Mouse (Mus musculus): ENCODE results near the gene Cacna1i.

The Cacna1i gene

DNA sequence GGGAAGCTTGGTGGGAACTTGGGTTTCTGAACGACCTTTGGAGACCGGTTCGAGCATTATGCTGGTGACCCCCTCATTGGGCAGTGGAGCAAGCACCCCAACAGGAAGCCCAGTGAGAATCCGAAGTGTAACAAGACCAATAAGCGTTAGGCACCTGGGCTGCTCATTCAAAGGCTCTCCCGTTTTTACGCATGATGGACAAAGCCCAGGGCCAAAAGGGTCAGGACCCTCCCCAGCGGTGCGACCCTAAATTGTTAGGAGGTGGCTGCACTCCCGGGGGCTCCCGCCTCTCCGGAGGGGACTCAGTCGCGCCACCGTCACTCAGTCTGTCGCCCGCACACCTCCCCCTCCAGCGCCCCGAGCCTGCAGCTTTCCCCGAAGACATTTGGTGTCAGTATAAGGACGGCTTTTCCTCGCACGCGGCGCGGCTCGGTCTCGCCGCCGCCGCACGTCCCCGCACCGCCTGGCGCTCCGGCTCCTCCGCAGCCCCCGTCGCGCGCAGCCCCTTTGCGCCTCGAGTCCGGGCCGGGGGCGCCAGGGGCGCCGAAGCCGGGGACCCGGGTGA is at the start of gene Cacna1i:
TSS of gene Cacna1i (plus strand) at position 388 of the 565 bp plus-strand sequence.
- DNase-seq, result peak; percentile 76

DNA sequence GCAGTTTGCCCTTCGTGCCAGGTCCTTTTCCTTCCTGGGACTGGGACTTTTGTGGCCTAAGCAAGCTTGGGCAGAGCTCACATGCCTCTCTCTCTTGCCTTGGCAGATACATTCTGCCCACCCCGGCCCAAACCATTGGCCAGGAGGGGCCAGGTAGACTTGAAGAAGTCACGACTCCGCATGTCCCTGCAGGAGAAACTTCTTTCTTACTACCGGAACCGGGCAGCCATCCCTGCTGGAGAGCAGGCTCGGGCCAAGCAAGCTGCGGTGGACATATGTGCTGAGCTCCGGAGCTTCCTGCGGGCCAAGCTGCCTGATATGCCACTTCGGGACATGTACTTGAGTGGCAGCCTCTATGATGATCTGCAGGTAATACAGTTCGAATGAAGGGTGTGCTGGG is 38.9 kb upstream of the Cacna1i start:
- DNase-seq, result peak; percentile 53

DNA sequence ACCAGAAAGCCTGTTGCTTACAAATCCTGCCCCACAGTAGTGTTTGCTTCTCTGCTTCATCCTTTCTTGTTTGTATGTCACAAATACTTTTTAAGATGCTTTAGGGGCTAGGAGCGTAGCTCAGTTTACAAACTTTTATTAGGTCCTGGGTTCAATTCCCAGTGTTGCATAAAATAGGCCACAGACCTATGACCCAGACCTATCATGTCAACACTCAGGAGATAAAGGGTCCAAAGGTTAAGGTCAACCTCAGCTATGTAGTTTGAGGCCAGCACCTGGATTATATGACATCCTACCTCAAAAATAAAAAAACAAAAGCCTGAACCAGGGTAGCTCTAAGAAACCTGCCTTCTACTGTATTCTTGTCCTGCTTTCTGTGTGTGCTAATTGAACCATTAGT is 38.4 kb upstream of the Cacna1i start:
- no peak for DNase-seq

DNA sequence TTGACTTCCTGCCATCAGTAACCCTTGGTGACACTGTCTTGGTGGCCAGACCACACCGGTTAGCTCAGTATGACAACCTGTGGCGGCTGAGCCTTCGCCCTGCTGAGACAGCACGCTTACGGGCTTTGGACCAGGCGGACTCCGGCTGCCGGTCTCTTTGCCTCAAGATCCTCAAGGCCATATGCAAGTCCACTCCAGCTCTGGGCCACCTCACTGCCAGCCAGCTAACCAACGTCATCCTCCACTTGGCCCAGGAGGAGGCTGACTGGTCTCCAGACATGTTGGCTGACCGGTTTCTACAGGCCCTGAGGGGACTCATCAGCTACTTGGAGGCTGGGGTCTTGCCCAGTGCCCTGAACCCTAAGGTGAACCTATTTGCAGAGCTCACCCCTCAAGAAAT is 37.4 kb upstream of the Cacna1i start:
- no peak for DNase-seq

DNA sequence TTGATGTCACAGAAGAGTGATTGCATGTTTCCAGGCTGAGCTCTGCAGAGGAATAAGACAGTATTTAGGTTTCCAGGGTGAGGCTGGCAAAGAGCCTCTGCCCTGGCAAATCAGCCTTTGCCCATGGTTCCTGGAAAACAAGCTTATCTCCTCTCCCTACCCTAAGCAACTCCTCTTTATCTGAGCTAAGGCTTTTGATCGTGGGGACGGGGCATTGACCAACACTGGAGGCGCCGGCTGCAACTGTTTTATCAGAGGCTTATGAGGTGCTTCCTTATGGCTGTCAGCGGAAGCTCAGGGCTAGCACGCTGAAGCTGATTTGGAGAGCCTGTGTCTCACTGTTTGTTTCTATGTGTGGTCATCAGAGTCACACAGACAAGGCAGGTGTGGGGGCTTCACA is 36.5 kb upstream of the Cacna1i start:
- no peak for DNase-seq

DNA sequence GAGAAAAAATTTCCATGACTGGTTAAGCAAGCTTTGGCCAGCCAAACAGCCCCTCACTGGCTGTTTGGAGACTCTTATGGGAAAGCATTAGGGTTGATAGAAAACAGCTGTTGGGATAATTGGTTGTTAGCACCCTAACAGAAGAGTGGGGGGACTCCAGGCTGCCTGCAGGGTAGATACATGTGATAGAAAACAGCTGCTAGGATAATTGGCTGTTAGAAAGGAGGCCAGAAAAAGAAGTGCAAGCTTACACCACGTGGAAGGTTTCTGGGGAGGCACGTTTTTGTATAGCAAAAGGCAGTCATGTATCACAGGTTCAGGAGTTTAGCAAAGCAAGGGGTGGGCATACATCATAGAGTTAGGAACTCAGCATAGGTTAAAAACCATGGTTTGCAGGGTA is 33.5 kb upstream of the Cacna1i start:
- DNase-seq, result no peak

DNA sequence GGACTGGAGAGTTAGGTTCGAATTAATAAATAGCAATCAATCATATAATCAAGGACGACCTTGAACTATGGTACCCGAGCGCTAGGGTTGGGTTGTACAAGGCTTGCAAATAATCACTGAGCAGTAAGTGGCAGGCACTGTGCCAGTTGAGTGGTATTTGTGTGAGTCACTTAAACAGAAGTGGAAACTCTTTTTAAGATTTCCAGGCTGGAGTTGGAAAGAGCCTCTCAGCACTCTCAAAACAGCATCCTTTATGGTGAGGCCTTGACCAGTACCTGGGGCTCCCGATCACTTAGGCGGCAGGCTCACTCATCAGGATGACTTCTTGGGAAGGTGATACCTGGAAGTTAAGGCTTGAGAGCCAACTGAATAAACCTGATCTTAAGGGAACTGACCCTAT is 32.8 kb upstream of the Cacna1i start:
- DNase-seq, result no peak

DNA sequence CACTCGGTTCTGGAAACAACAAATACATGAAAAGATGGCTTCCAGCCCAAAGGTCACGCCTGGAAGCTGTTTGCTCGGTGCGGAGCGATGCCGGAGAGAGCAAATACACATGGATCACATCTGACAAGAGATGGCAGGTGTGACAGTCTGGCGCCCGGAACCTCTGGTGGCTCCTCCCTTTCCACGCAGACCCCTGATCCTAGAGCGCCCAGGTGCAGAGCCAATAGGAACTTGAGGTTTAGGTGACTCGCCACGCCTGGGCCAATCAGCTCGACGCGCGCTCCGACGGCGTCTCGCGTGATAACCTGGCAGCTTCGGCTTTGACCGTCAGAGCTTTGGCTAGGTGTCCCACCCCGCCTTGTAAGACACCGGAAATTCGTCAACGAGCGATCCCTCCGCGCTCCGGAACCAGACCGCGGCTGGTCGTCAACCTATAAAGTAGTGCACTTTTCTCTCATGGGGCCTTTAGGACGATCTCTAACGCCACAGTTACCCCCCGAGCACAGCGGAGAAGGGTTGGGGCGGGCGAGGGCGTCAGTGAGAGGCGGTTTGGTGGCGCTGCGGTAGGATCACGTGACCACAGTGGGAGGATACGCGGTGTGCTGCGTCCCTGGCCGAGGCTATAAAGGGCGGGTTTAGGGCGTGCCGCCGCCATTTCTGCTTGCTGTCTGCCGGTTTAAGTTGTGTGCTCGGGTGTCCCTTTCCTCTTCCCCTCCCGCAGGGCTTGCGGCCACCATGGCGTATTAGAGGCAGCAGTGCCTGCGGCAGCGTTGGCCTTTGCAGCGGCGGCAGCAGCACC is 32.0 kb upstream of the Cacna1i start, which contains the start of gene Atf4:
TSS of gene Atf4 (plus strand) at position 338 of the 799 bp plus-strand sequence.
- DNase-seq, result peak; percentile 99

DNA sequence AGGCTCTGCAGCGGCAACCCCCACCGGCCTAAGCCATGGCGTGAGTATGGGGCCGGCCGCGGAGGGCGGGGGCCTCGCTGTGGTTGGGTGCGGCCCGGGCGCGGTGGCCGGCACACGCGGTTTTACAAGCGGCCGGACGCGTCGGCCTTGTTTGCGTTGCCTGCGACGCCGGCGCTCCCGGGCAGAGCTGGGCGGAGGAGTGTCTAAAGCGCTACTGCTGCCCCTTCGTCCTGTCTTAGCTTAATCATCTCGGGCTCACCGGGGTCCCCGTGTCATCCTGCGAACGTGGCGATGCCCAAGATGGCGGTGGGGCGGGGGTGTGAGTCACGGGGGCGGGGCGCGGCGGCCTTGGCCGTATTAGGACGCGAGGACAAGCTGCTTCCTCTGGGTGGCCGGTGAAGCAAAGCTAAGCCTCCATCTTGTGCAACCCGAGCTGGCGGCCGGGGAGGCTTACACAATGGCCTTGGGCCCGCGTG is 31.4 kb upstream of the Cacna1i start:
- peak; percentile 64 for DNase-seq

DNA sequence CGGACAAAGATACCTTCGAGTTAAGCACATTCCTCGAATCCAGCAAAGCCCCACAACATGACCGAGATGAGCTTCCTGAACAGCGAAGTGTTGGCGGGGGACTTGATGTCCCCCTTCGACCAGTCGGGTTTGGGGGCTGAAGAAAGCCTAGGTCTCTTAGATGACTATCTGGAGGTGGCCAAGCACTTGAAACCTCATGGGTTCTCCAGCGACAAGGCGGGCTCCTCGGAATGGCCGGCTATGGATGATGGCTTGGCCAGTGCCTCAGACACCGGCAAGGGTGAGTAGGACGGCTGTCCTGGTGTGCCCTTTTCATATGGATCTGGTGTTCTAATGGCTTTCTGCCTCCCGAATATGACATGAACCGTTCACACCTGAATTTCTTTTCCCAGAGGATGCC is 30.8 kb upstream of the Cacna1i start:
- no peak for DNase-seq

DNA sequence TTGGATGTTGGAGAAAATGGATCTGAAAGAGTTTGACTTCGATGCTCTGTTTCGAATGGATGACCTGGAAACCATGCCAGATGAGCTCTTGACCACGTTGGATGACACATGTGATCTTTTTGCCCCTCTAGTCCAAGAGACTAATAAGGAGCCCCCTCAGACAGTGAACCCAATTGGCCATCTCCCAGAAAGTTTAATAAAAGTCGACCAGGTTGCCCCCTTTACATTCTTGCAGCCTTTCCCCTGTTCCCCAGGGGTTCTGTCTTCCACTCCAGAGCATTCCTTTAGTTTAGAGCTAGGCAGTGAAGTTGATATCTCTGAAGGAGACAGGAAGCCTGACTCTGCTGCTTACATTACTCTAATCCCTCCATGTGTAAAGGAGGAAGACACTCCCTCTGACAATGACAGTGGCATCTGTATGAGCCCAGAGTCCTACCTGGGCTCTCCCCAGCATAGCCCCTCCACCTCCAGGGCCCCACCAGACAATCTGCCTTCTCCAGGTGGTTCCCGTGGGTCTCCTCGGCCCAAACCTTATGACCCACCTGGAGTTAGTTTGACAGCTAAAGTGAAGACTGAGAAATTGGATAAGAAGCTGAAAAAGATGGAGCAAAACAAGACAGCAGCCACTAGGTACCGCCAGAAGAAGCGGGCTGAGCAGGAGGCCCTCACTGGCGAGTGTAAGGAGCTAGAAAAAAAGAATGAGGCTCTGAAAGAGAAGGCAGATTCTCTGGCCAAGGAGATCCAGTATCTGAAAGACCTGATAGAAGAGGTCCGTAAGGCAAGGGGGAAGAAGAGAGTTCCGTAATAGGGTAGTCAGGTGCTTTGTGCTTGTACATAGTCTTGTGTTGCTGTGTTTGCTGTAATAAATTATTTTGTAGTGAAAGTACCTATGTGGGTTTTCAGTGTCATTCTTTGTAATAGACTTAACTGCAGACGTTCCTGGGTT is 30.1 kb upstream of the Cacna1i start:
- no peak for DNase-seq

DNA sequence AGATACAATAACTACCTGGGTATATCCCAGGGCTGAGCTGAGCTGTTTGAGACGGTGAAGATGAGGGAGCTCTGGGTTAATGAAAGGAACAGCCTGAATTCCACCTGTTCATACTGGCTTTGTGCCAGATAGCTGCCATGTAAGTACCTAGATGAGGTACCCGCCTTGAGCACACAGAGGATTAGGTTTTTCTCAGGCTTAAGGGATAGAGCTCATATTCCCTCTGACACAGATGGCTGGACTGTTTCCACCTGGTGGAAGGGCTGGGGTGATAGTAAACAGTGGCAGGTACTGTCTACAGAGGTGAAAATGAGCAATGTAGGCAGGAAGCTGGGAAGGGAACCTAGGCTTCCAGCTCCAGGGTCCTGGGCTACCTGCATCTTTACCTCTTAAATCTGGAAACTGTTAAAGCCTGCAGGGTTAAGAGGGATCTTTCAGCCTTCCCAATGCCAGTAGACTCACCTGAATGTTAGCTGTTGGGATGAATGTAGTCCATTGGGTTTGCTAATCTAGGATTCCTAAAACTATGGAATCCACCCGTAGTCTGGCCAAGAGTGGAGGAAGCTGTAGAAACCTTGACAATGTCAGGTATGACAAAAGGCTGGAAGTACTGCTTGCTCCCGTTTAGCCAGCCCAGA is 29.3 kb upstream of the Cacna1i start:
- DNase-seq, result no peak

DNA sequence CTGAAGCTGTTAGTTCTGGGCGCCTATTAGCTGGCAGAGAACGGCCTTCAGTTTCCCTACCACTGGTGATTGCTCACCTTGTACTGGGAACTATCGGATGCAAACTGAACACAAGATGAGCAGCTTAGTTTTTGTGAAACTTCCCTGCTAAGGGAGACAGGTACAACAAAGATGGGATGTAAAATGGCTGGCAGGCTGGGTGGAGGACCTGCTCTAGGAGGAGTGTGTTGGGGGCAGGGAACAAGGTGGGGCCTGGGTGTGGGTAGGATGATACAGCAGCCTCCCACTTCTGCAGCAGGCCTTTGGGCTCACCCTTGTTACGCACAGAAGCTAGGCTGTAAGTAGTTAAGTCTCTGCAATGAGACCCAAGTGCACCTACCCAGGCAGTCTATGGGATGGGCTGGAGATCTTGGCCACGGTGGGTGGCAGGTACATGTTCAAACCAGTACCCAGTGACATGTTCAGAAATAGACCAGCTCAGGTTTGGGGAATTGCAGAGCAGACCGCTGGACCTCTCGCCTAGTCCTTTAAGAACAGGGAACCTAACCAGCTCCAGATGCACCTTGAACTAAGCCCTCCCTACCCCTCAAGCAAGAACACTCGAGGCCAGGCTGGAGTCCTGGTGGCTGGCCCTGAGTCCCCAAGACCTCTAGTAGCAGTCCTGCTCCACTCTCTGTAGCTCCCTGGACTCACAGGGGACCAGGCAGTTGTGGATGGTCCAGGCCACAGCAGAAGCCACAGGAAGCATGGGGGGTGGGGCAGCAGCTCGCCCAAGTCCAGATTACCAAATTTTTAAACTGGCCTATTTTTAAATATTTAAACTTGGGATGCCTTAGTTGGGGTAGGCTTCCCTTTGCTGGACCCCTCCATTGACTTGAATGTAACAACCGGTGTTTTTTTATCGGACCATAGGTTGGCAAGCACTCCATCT is 28.5 kb upstream of the Cacna1i start:
- DNase-seq, result no peak

DNA sequence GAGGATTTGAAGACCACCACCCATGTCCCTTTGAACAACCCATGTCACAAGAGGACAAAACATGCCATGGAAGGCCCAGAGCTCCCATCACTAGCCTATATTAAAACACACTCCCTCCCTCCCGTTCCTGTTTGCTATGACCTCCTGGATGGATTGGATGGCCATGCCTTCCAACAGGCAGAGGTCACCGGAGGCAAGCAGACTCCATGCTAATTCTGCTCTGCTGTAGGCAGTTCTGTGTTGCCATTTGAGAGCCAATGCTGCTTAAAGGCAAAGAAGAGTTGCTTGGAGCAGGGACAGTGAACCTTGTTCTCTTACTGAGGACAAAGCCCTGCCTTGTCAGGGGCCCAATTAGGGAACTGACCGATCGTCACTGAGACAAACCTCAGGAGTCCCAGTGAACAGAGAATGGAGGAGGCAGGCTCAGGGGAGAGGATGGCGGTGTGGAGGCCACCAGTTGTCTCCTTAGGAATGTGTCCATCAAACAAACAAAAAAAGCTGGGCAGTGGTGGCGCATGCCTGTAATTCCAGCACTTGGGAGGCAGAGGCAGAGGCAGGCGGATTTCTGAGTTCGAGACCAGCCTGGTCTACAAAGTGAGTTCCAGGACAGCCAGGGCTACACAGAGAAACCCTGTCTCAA is 27.5 kb upstream of the Cacna1i start:
- DNase-seq, result no peak

DNA sequence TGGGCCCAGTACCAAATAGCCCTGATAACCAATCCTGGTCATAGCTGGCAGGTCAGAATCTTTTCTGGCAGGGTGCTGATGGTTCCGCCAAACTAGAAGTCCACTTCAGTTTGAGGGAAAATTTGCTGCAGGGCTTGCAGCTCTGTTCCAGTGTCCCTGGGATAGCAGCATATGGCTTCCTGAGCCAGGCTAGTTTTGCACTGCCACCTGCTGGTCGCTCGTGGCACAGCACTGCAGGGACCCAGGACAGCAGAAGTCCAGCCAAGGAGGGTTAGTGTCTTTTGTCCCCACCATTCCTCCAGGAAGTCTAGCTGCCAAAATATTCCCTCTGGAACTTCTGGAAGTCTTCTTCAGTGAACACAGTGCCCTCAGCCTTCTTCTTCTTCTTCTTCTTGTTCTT is 26.4 kb upstream of the Cacna1i start:
- peak; percentile 85 for DNase-seq

DNA sequence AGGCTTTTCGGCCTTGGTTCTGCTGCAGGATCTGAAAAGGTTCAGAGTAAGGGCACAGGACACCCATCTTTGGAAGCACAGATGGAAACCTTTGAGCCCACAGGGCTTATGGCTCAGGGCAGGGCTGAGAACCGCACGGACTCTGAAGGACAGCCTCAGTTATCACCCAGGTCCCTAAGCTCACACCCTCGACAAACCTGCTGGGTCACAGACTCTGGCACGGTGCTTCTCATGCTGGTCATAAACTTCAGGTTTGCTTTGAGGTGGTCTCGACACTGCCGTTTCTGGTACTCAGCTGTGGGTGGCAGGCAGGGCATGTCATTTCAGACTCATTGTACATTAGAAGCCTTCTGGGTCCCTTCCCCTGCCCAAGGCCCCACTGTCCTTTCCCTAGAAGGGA is 25.9 kb upstream of the Cacna1i start:
- no peak for DNase-seq

DNA sequence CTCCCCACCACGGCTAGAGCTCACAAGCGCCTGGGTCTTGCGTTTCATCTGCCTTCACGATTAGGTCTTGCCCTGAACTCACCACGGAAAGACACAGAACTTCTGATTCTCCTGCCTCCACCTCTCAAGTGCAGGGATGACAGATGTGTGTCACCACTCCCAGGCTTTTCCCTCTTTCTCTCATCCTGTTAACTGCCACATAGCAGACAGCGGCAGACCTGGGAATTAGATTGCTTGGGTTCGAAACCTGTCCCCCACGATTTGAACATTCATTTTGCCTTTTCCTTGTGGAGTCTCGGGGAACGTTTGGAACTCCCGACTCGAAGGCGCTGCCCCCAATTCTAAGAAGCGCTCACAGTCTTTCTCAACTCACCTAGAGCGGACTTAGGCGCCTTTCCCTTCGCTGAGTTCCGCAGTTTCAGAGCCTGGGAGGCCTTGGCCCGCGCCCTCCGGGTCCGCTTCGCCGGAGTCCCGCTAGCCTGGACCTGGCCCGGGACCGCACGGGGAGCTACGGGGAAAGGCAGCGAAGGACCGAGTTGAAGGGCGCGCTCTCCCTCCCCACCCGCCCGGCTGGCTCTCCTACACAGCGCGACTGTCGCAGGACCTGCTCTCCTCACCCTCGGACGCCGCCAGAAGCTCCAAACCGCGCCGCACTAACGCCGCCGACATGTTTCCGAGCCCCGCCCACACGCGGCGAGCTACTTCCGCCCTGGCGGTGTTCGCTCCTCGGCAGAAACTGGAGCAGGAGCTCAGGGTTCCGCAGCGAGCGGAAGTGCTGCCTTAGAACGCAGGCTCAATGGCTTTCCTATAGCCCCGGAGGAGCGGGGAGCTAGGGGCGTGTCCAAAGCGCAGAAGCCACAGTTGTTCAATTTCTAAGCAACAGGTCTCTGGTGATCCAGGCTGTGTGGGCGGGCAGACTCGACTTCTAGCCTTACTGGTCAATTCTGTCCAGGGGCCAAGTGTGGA is 23.1 kb upstream of the Cacna1i start, which contains the start of gene Rps19bp1:
TSS of gene Rps19bp1 (minus strand) at position 706 of the 966 bp plus-strand sequence.
- peak; percentile 82 for DNase-seq

DNA sequence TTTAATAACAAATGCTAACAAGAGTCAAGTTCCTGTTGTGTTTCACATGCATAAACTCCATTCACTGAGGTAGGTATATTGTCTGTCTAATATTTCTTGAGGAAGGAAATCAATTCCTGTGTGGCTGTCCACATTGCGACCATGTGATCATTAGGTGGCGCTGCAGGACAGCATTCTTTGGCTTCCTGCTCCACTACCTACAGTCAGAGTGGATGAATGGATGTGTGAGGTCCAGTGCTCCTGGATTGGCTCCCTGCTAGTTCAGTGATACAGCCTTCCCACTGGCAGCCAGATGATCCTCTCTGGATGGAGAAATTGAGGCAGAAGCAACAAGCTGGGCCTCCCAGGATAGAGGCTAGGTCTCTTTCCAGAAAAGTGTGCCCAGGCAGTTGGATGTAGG is 20.8 kb upstream of the Cacna1i start:
- DNase-seq, result peak; percentile 80

DNA sequence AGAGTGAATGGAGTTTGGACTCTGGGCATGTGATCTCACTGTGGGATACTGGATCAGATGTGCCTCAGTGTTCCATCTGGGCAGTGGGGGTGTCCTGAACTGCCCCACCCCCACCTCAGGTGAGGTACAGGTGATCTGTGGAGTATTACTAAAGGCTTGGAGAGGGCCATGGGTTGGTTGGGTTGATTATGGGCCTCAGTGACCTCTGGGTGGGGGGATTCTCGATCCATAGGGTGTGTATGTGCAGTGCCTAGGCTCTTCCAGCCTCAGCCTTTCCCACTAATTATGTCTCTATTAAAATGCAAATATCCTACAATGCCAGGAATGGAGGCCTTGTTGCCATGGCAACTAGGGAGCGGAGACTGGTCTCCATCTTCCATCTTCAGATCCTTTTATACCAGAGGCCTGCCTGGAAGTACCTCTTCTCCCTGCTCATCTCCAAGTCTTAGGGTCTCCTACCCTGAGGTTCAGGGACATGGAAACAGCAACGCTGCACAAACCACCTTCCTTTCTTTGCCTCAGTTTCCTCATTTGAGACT is 15.1 kb upstream of the Cacna1i start:
- DNase-seq, result no peak

DNA sequence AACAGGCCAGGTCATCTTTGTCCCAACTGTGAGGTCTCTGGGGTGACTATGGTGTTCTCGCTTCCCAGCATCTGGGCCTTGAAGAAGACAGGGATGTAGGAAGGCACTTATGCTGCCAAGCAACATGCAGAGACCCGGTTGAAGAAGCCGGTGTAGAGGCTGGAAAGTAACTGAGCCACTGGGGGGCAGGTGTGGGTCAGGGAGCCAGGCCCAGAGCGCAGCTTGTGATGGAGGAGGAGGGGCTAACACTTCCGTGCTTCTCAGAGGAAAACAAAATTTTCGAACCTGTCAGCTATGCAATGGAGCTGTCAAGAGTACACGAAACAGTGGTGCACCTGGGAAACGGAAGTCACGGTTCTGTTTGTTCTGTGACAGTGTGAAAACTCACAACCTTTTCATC is 9.9 kb upstream of the Cacna1i start:
- DNase-seq, result no peak

All from cerebellum, adult 11 months (tissue).